Mouse (Mus musculus) lung, postnatal 0 days (tissue): ENCODE measurements around the gene Cldn3. TPM values are rescaled to one million over a fixed set of nuclear protein-coding genes. Genes with fewer than 3 reads are reported as not detected.
A peak's percentile ranks its signal among the peaks of the same experiment; 100 is the strongest.

ENCODE experiments used
- ATAC-seq: fragments of 200-750 bp; cut with Nextera tagmentation; 2 replicates; pipeline ENCODE4 v1.8.0; 2017; ENCODE audit warnings: moderate library complexity
- DNase-seq: peaks from one replicate; pipeline ENCODE4 v3.0.0-alpha.2; 2016; ENCODE audit warnings: low spot score
- H3K27ac ChIP-seq: fragments of 300-500 bp; sonication (generic); 2 replicates; pipeline ENCODE4 v1.5.1; 2014; ENCODE audit warnings: antibody characterized with exemption, mild to moderate bottlenecking, low read length, mixed read lengths
- H3K27me3 ChIP-seq: fragments of 300-500 bp; sonication (generic); replicated peaks from 2 replicates; pipeline ENCODE4 v1.6.1; 2014; ENCODE audit warnings: low read length, mixed read lengths; ENCODE audit not compliant: insufficient read depth
- H3K36me3 ChIP-seq: fragments of 300-500 bp; sonication (generic); 2 replicates; pipeline ENCODE4 v1.6.1; 2014; ENCODE audit warnings: low read length, mixed read lengths; ENCODE audit not compliant: insufficient read depth
- H3K4me1 ChIP-seq: fragments of 300-500 bp; sonication (generic); 2 replicates; pipeline ENCODE4 v1.6.1; 2014; ENCODE audit warnings: antibody characterized with exemption, low read depth, low read length, mixed read lengths; ENCODE audit not compliant: insufficient read depth
- H3K4me2 ChIP-seq: fragments of 300-500 bp; sonication (generic); replicated peaks from 2 replicates; pipeline ENCODE4 v1.6.1; 2014; ENCODE audit warnings: low read depth, mild to moderate bottlenecking, low read length, moderate library complexity, mixed read lengths
- H3K4me3 ChIP-seq: fragments of 300-500 bp; sonication (generic); 2 replicates; pipeline ENCODE4 v1.5.1; 2014; ENCODE audit warnings: low read depth, low read length
- H3K9ac ChIP-seq: fragments of 300-500 bp; sonication (generic); replicated peaks from 2 replicates; pipeline ENCODE4 v1.6.1; 2014; ENCODE audit warnings: low read depth, mild to moderate bottlenecking
- H3K9me3 ChIP-seq: fragments of 300-500 bp; sonication (generic); 2 replicates; pipeline ENCODE4 v1.6.1; 2016; ENCODE audit warnings: low read length, mixed read lengths
- CTCF ChIP-seq: IDR thresholded peaks from 2 replicates; pipeline ENCODE4 v1.5.1; 2016; ENCODE audit warnings: antibody characterized with exemption, mild to moderate bottlenecking
- EP300 ChIP-seq: IDR thresholded peaks from 2 replicates; pipeline ENCODE4 v1.6.1; 2016; ENCODE audit warnings: antibody characterized with exemption, mild to moderate bottlenecking, control low read depth
- WGBS: fragments of 180-500 bp; shearing (Covaris S2); extraction: QIAGEN DNeasy Blood & Tissue Kit; methylation state at CpG from one replicate; pipeline ENCODE4 v1.1.7; 2014; 5-methylcytosine and 5-hydroxymethylcytosine counted together
- polyA plus RNA-seq: library from polyadenylated mRNA; unstranded; fragments of >200 nt; fragmentation: Nextera tagmentation; extraction: Ambion mirVana; gene quantifications from 2 replicates; pipeline ENCODE4 v1.2.1, GENCODE M21; 2015

Cldn3 gene
- polyA plus RNA-seq, 1 experiment from 2014 or later, result 583 TPM

DNA sequence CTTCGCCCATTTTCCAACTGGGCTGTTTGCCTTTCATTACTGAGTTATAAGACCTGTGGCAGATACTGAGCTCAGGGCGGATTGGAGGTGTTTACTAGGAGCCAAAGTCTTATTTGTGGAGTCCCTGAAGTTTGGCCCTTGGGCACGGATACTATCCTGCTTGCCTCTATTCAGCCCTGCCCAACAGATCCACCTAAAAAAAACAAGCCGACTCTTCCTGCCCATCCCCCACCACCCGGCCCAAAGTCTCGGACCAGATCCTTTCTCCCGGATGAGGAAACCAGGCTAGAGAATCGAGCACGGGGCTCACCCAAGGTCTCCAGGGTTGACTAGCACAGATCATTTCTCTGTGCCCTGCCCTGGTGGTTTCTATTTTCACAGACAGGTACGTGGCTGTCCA is 4.9 kb upstream of the Cldn3 start:
- no peak for ATAC-seq
- no peak overlapping the region for H3K27ac ChIP-seq
- 54% methylated on average over 10 of the region's 10 CpGs for WGBS
- H3K36me3 ChIP-seq, result no peaks in the 10 kb centered on the region
- H3K9me3 ChIP-seq, result no peaks in the 10 kb centered on the region
- TF ChIP-seq EP300 (no peak), CTCF (no peak)
- no peak for DNase-seq
- H3K4me3 ChIP-seq, result no peak overlapping the region
- no peak overlapping the region for H3K9ac ChIP-seq
- 0 out of 2 replicates have a peak, but pooled peaks cover 6% of the 10 kb centered on the region for H3K27me3 ChIP-seq
- H3K4me1 ChIP-seq, result peaks cover 6% of the 10 kb centered on the region; the same call in 1 of the 2 replicates
- no peak overlapping the region for H3K4me2 ChIP-seq

DNA sequence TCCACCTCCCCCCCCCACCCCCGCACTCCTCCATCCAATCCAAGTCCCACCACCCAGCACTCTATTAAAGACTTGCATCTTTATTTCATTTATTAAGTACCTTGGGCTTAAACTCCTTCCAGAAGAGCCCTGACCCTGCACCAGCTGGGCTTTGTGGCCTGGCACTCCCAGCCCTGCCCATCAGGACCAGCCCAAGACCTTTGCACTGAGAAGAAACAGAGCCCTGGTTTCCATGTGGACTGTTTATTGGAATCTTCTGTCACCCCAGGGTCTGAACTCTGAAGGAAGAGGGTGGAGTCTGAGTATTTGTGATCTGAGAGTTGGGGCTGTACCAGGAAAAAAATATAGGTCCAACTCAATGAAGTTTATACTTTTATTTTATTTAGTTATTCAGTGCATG is 2.9 kb upstream of the Cldn3 start:
- Histone ChIP-seq H3K9me3 (no peaks in the 10 kb centered on the region), H3K4me2 (no peak overlapping the region), H3K36me3 (no peaks in the 10 kb centered on the region), H3K9ac (no peak overlapping the region), H3K27me3 (peaks cover 19% of the 10 kb centered on the region), H3K4me1 (peaks cover 6% of the 10 kb centered on the region; the same call in 1 of the 2 replicates), H3K27ac (no peak overlapping the region), H3K4me3 (no peak overlapping the region)
- TF ChIP-seq EP300, result no peak
- no peak for TF ChIP-seq CTCF
- WGBS, result 89% methylated on average over 1 of the region's 1 CpGs
- ATAC-seq (no peak), DNase-seq (peak; percentile 6)

GRCm38 (mm10) chr5:134983771-134984170 is 2.2 kb upstream of the Cldn3 start:
- peak; percentile 28 for DNase-seq
- 12% methylated on average over 3 of the region's 3 CpGs for WGBS

GRCm38 (mm10) chr5:134986298-134987268 is 569 bp downstream of the Cldn3 start:
- 4% methylated on average over 79 of the region's 79 CpGs for WGBS
- peak overlapping the region; percentile 55 for H3K4me3 ChIP-seq
- H3K9me3 ChIP-seq, result no peaks in the 10 kb centered on the region
- DNase-seq, result peak; percentile 57
- peak overlapping the region; percentile 88 for H3K9ac ChIP-seq
- H3K4me2 ChIP-seq, result peak overlapping the region; percentile 49
- peaks cover 16% of the 10 kb centered on the region; the same call in 1 of the 2 replicates for H3K4me1 ChIP-seq
- peaks cover 19% of the 10 kb centered on the region for H3K27me3 ChIP-seq
- peak overlapping the region; percentile 95 for H3K27ac ChIP-seq
- TF ChIP-seq CTCF (peak; percentile 47), EP300 (no peak)
- no peaks in the 10 kb centered on the region for H3K36me3 ChIP-seq
- ATAC-seq, result peak; percentile 0

More at GRCm38 (mm10) chr5:134983771-134984170, 2.2 kb upstream of the Cldn3 start:
- Histone ChIP-seq H3K9me3 (no peaks in the 10 kb centered on the region), H3K27me3 (peaks cover 19% of the 10 kb centered on the region), H3K9ac (no peak overlapping the region), H3K27ac (peak overlapping the region; percentile 68; the same call in 1 of the 2 replicates), H3K36me3 (no peaks in the 10 kb centered on the region), H3K4me1 (peaks cover 6% of the 10 kb centered on the region; the same call in 1 of the 2 replicates), H3K4me2 (no peak overlapping the region), H3K4me3 (no peak overlapping the region)
- no peak for TF ChIP-seq CTCF
- no peak for TF ChIP-seq EP300
- no peak for ATAC-seq

GRCm38 (mm10) chr5:134989166-134989565 is 3.2 kb downstream of the Cldn3 start:
- Histone ChIP-seq H3K9me3 (no peaks in the 10 kb centered on the region), H3K4me2 (peak overlapping the region; percentile 52), H3K36me3 (no peaks in the 10 kb centered on the region), H3K27ac (peak overlapping the region; percentile 80), H3K27me3 (peaks cover 19% of the 10 kb centered on the region), H3K4me1 (peaks cover 16% of the 10 kb centered on the region; the same call in 1 of the 2 replicates), H3K4me3 (peak overlapping the region; percentile 55), H3K9ac (peak overlapping the region; percentile 51)
- DNase-seq (no peak), ATAC-seq (no peak)
- 31% methylated on average over 11 of the region's 11 CpGs for WGBS
- no peak for TF ChIP-seq CTCF
- TF ChIP-seq EP300, result no peak

GRCm38 (mm10) chr5:134989741-134990140 is 3.7 kb downstream of the Cldn3 start:
- 12% methylated on average over 6 of the region's 6 CpGs for WGBS
- peaks cover 13% of the 10 kb centered on the region; the same call in 1 of the 2 replicates for H3K4me1 ChIP-seq
- H3K4me3 ChIP-seq, result no peak overlapping the region; the same call in 1 of the 2 replicates
- DNase-seq, result peak; percentile 94
- H3K9ac ChIP-seq, result no peak overlapping the region
- peaks cover 19% of the 10 kb centered on the region for H3K27me3 ChIP-seq
- H3K36me3 ChIP-seq, result no peaks in the 10 kb centered on the region
- H3K4me2 ChIP-seq, result peak overlapping the region; percentile 52; the same call in 1 of the 2 replicates
- no peaks in the 10 kb centered on the region for H3K9me3 ChIP-seq
- H3K27ac ChIP-seq, result peak overlapping the region; percentile 80
- peak; percentile 27 for ATAC-seq
- TF ChIP-seq EP300 (peak; percentile 97), CTCF (no peak)
